Mouse (Mus musculus): ENCODE results near the gene Rasgef1b.

The Rasgef1b gene

DNA sequence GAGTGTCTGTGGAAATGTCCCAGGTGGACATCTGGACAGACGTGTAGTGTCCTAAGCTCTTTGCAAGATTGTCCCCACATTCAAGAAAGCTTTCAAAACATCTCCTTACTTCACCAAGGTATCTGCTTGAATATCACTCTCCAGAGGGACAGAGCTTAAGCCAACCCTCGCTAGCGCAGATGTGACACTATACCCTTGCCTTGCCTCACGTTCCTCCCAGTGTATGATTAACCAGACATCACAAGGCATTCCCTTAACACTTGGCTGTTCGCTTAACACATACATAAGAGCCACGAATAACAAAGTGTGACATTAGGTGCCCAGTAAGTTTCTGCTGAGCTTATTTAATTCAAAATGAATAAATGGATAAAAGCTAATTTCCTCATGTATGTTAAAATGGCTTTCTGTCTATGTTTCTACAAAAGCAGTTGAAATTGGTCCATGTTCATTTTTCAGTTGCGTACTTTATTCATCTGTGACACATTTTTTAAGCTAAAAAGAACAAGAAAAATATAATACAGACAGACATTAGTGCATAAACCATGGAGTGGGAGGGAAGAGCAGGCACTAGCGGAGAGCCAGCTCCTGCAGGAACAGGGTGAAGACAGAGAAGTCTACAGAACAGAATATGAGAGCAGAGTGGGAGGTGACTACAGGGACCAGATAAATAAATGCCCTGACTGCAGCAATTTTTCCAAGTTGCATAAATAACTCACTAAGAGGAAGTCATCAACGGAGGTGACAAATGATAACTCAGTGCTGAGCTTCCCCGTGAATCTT lies 126.4 kb downstream of the Rasgef1b start:
- no peak for DNase-seq (ENCODE audit: low spot score)

DNA sequence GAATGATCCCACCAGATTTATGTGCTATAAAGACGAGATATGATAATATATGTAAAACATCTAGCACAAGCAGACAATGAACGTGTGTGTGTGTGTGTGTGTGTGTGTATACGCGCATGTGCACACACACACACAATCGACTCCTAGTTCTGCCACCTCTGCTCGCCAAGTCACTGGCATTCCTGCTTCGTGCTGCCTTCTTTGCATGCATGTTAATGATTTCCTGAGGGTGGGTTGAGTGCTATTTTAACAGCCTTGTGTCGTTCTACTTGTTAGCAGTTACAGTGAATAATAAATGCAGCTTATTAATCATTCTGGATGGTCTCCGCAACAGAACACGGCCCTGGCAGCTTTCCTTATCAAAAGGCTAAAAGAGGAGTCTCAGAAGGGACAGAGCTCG lies 129.5 kb downstream of the Rasgef1b start:
- DNase-seq (ENCODE audit: low spot score) = no peak

DNA sequence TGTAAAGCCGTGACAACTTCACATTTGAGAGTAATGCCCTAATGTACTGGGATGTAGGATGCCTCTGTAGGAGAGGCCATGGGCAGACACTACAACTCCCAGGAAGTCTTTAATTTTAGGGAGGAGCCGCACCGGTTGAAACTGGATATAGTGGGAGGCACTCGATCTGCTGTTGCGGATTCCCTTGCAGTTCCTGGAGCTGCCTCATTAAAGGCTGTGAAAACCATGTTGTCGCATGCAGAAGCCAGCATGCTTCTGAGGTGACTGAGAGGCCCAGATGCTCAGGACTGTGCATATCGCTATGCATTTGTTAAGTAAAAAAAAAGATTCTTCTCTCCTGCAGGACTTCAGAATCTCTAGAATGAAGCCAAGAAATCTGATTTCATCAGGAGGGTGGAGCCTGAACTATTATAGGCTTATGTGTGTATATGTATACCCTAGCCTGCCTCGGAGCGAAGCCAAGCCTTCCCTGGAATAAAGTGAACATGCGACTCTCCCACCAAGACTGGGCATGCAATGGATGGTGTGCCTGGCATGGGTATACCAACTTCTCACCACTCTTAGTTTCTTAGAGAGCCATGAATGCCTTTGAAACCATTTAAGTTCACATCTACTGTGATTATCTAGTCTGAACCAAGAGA lies 130.3 kb downstream of the Rasgef1b start:
- no peak for DNase-seq (ENCODE audit: low spot score)

DNA sequence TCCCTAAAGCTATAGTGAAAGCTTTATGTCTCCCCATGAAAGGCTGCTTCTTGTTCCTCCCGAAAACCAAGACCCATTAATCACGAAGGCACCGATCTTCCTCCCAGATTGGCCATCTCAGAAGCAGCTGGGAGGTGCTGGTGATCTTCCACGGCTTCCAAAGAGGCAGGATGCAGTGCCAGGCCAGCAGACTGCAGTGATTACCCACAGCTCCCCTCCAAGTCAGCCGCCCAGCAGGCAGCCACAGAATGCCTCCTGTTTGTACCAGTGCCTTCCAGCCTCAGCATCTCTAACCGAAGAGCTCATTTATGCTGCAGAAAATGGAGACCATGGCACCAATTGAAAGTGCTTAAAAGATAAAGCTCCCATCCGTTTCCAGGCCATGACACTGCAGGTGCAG lies 131.2 kb downstream of the Rasgef1b start:
- DNase-seq (ENCODE audit: low spot score) = no peak

DNA sequence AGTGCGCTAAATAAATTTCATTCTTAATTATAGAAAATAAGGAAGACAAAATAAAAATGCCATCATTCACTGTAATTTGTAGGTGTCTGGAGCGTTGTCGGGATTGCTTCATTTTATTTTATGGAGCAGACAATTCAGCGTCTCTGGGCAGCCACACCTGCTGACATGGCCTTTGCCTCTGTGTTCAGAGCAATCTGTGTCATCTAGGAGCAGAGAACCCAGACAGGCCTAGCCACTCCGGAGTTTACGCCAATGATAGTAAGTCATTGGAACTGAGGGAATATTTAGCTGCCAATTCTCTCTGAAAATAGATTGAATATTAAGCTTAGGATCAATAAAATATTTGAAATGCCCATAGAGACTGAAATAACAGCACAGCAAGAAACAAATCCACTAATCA lies 137.5 kb downstream of the Rasgef1b start:
- no peak for DNase-seq (ENCODE audit: low spot score)

DNA sequence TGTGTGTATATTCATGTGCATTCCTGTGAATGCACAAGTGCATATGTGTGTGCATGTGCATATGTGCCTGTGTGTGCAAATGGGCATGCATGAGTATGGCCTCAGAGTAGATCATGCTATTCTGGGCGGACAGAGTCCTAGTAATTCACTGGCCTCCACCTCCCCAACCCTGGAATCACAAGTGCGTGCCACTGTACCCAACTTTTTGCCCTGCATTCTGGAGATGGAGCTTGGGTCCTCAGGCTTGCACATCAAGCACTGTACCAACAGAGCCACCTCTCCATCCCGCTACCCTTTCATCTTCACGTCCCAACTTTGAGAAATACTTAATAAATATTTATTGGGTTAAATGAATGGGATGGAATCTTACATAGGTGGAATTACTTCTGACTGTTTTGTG lies 138.3 kb downstream of the Rasgef1b start:
- DNase-seq (ENCODE audit: low spot score) = no peak

DNA sequence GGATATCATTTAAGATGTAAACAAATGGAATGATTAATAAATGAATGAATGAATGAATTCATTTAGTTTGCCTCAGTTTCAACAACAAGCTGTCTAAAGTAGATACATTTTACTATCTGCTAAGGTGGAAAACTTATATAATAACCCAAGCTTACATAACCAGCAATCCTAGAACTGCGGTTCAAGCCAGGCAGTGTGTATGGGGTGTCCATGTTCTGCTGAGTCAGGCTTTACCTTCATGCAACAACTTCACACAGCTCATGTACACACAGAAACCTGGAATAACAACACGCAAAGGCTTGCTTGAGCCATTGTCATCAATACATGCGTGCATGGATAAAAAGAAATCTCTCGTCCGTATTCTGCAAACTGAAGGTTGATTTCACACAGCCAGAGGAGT lies 140.9 kb downstream of the Rasgef1b start:
- no peak for DNase-seq (ENCODE audit: low spot score)

DNA sequence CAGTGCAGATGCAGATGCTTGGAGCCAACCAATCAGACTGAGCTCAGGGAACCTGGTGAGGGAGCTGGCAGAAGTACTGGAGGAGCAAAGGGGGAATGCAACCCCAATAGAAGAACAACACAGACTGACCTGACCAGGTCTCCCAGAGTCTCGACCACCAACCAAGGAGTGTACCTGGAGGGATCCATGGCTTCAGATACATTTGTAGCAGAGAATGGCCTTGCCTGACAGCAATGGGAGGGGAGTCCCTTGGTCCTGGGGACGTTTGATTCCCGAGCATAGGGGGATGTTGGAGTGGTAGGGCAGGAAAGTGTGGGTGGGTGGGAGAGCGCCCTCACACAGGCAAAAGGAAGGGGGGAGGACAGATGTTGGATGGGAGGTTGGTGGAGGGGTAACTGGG lies 141.3 kb downstream of the Rasgef1b start:
- DNase-seq (ENCODE audit: low spot score) = no peak

DNA sequence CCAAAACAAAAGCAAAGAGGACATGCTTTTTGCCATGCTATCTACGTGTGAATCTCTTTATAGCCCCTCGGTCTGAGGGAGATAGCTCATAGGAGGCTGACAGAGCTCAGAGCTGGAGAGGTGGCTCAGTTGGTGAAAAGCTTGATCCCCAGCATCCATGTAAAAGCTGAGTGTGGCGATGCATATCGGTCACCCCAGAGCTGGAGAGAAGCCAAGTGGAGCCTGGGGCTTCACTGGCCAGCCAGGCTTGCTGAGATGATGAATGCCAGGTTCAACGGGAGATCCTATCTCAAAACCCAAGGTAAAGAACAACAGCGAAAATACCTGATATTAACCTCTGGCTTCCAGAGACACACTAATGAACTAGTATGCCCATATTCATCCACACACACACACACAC lies 142.6 kb downstream of the Rasgef1b start:
- no peak for DNase-seq (ENCODE audit: low spot score)

DNA sequence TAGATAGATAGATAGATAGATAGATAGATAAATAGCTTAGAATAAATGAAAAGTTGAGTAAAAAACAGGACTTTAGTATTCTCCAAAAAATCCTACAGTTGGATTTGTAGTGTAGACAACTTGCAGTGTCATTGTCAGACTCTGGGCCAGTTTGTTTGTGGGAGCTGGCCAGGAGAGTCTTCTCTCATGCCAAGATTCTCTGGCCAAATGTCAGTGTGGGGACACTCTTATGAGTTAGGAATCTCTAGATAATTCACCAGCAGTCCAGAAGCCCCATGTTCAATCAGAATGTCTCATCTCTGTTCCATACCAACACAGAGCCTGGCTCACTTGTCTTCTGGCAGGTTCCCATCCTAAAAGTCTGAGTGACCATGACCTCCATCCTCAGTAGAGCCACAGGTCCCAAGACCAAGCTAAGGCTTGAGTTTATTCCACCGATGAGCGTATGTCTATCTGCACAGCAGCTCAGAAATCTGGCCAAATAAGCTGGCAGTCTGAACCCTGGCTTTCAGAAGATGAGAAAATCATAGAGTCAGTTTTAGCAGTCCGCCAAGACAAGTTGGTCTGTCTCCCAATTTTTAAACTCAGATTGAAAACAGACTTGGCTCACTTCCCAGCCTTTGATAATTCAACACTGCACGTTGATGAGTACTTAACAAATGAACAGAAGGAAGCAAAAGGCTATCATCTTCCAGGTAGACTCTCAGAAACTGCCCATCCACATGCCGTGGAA lies 143.5 kb downstream of the Rasgef1b start:
- DNase-seq (ENCODE audit: low spot score) = no peak

DNA sequence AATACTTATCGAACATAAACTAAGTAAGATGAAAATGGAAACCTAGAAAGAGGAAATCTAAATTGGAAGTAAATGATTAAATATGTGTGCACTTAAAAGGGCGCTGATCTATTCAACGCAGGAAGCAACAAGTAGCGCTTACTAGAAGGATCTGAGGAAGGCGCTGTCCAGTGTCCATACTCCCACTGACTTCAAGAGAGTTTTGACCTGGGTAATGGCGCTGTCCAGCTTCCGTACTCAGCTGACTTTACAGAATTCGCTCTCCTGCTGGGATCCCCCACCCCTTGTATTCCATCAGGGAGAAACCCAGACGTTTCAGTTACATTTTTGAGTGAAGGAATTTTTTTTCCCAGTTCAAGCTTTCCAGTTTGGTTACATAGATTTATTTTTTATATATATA lies 144.6 kb downstream of the Rasgef1b start:
- DNase-seq (ENCODE audit: low spot score) = no peak

DNA sequence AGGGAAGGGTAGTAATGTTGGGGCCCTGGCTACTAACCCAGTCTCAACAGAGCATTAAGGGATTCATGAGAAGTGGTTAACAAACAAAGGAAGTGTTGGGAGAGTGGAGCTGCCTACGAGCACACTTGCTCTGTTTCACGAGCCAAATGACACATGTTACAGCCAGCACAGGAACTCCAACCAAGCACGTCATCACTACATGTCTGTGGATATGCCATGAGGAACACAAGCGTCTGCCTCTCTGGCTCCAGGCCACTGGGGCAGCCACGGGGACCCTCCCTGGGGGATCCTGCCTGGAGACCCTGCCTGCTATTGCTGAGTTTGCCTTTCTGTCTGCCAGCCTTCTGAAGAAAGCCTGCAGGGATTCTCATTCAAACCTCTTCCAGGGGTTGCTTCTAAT lies 146.8 kb downstream of the Rasgef1b start:
- DNase-seq (ENCODE audit: low spot score) = no peak

DNA sequence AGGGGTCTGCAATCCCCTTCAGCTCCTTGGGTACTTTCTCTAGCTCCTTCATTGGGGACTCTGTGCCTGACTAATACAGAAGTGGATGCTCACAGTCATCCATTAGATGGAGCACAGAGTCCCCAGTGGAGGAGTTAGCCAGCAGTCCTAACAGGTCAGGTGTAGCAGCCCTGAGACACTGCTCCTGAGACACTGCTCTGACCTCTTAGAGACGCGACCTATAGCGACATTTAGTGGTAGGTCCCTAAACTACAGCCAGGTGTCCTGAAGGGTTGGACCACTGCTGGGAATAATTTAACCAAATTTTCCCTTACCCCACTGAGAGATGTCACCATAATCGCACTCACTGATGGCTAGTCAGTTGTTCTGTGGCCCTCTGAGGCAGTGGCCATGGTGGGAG lies 150.2 kb downstream of the Rasgef1b start:
- no peak for DNase-seq (ENCODE audit: low spot score)

DNA sequence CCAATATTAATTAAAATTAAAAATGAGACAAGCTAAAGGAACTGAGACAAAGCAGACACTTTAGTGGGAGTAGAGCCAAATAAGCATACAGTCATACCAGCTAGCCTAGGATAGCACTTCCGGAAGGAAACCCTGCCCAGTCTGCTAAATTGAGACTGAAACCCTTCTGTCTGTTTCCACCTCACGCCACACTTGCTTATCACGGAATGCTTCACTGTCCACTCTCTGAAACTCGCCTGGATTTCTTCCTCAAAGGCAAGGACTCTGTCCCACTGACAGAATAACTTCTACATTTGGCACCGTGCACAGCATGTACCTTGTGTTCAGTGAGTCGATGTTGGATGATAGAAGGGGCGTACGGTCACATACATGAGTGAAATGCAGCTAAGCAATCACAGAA lies 153.0 kb downstream of the Rasgef1b start:
- DNase-seq (ENCODE audit: low spot score) = no peak

DNA sequence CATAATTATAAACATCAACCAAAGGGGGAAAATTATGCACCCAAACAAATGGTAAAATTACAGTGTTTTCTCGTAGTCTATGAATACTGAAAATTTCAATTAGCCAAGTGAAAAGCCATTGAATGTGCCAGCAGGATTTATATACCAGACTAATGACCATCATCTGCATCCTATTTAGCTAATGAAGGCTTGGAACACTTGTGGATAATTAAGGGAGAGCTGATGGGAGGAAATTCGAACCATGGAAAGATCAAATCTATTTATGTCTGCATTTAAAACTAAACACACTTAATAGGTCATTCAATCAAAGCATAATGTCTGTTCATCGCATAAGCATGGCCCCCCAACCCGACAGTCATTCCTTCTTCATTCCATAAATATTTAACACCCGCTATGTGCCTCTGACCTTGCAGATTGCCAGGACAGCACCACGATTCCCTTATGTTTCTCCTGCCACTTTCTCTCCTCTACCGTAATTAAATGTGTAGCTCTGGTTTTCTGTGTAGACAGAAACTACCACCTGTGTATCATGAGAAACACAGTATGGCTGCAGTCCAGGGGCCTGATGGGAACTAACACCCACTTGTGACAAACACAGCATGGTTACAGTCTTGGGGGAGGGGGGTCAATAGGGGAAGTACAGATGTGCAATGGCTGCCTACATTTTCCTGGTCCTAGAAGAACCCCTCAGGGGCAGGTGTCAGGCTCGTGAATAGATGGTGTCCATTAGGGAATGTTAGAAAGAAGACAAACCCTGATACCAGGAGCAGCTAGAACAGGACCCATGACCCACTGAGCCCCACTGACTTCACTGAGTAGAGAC lies 164.2 kb downstream of the Rasgef1b start:
- no peak for DNase-seq (ENCODE audit: low spot score)

DNA sequence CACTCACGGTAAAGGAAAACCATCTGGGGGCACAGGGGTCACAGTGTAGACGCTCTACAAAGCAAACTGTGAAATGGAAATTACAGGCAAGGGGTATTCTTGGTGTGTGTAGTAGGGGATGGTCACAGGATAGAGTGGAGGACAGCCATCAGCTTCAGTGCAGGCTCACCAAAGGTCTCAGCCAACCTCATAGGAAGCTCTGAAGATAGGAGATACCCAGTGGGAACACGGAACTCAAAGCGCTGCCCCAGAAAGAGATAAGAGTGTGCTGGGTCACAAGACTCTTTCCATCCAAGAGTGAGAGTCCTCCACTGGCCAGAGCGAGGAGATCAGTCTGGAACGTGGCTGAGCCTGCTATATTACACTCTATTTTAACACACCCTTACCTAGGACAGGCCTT lies 166.8 kb downstream of the Rasgef1b start:
- no peak for DNase-seq (ENCODE audit: low spot score)

DNA sequence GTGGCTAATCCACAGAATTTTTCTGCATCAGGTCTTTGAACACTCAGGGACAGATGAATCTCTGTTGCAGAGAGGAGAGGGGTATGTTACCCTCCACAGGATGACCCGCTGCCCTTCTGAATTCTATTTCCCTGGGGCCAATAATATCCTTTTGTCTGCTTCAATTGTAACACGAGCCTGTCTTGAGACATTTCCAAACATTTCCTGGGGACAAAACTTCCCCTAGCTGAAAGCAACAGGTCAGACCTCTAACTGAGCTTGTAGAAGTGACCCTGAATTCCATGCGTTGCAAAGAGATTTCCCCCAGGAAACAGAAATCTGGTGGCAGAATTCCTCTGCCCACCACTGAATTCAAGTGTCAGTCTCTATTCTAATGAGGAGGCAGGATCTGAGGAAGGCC lies 169.1 kb downstream of the Rasgef1b start:
- DNase-seq (ENCODE audit: low spot score) = no peak

DNA sequence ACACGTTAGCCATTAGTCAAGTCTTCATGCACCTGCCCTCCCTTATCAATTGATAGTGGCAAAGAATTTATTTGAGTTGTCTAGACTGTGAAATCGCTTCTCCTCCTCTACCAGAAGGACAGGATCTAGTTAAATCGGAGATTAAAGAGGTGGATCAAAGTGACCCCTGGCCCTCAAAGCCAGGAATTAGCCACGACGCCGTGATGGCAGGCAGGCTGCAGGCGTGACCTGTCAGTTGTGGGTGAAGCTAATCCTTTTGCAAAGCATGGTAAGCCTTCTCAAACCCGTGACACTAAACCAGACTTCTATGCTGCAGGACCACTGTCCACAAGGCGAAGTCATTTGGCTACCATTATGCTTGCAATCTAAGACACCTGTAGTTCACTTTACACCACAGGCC lies 170.6 kb downstream of the Rasgef1b start:
- DNase-seq (ENCODE audit: low spot score) = no peak

DNA sequence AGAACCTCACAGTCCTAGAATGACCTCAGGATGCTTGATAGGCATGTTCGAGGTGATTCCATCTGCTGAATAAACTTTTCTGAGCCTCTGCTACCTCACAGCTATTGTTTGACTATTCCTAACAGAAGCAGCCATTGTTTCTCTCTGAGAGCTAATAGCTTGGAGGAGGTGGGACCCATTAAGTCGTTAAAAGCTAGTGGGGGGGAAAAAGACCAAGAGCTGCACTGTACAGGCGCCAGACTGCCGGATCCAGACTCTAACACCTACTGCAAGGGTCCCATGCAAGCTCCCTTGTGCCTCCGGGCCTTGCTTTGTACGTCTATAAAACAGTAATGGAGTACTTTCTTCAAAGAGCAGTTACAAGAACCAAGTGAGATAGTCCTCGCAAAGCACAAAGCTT lies 176.2 kb downstream of the Rasgef1b start:
- DNase-seq (ENCODE audit: low spot score) = no peak

DNA sequence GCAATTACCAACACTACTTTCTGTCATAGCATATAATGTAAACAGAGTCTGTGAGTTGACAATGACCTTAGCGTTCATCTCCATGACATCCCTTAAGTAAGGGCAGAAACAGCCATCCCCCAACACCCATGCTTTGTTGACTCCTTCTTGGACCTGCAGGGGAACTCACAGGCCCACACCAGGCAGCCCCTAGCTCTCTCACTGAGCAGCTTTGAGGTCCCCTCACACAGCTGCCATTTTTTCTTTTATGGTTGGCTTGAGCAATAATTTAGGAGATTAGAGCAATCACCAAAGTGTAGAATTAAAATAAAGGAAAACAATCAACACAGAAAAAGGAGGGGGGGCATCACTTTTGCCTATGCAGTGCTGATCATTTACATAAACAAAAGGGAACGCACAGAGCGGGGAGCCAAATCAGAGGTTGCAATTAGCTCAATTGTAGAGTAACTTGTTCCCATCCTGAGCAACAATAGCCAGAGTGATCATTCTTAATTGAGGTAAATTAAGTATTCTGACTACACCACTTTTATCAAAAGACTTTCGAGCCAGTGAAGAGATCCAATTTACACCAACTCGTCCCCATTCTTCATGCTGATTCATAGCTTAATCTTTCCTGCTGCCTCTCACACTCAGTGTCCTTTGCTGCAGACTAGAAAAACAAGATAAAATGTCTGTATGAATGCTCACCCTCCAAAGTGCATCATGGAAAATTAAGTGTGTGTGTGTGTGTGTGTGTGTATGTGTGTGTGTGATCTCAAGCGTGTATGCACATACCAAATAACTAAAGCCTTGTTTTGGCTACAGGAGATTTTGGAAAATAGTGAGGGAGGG lies 184.0 kb downstream of the Rasgef1b start:
- no peak for DNase-seq (ENCODE audit: low spot score)

DNA sequence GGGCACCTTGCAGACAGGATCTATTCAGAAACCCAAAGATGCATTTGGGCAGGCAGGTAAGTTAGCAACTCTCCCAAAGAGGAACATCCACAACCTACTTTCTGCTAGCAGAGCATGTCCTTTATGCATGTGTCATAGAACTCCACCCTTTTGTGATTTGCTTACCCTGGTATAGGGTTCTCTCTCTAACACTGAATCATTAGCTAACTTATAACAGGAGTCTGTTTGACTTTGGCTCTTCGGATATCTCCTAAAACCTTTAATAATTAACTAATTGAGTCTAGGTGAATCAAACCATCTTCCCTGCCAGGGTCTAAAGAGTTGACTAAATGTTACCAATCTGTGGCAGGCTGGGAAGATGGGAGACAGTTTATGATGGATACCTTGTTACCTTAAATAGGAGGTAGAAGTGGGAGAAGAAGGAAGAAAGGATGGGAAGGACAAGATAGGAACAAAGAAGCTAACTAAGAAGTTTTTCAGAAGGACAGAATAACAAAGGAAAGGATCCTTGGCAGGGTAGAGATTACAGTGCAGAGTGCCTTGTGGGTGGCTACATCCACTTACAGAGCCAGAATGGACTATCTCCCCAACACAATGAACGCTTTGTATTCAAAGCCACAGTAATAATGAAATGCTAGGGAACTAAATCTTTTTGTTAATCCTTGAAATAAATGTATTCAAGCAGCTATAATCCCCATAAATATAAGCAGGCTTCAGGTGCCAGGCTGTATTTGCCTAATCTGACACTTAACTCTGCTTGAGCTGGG lies 186.7 kb downstream of the Rasgef1b start:
- no peak for DNase-seq (ENCODE audit: low spot score)

Data from urinary bladder, postnatal 10 days (tissue).